Mouse (Mus musculus) liver, postnatal 0 days (tissue): ENCODE measurements around the gene Bmyc.

Experiments
- CTCF ChIP-seq: sonication (generic); IDR thresholded peaks from 2 replicates; pipeline ENCODE4 v1.5.1; 2016; ENCODE audit warnings: antibody characterized with exemption, low read depth
- EP300 ChIP-seq: IDR thresholded peaks from 2 replicates; pipeline ENCODE4 v1.6.1; 2016; ENCODE audit warnings: antibody characterized with exemption, low read depth, mild to moderate bottlenecking

DNA sequence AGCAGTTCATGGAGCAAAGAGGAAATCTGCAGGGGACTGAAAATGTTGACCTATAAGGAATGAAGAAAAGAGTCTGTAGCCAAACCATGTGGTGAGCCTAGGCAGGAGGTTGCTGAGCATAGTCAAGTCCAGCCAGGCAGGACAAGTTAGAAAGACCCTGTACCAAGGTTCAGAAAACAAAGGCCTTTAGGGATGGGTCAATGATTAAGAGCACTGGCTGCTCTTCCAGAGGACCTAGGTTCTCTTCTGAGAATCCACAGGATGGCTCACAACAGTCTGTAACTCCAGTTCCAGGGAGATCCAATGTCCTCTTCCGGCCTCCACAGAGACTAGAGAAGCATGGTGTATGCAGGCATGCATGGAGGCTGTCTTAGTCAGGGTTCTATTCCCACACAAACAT lies 47.7 kb downstream of the Bmyc start:
- TF ChIP-seq CTCF = no peak
- TF ChIP-seq EP300 = no peak
